Mouse (Mus musculus) heart, adult 18-20 months (tissue): ENCODE measurements around the gene Itpkb. TPM values are rescaled to one million over a fixed set of nuclear protein-coding genes. Genes with fewer than 3 reads are reported as not detected.
A peak's percentile ranks its signal among the peaks of the same experiment; 100 is the strongest.

Experiments used
- DNase-seq, 2 experiments: peaks; one replicate each; pipeline ENCODE4 v3.0.0; 2021 to 2022; ENCODE audit warnings: mixed read lengths in 1 of 2
- total RNA-seq, 2 experiments: library from RNA; stranded (reverse); gene quantifications; 2 replicates each; pipeline ENCODE4 v1.2.3; 2021

Itpkb gene
- total RNA-seq, 2 experiments from 2014 or later, result 36.7 to 51.5 TPM

DNA sequence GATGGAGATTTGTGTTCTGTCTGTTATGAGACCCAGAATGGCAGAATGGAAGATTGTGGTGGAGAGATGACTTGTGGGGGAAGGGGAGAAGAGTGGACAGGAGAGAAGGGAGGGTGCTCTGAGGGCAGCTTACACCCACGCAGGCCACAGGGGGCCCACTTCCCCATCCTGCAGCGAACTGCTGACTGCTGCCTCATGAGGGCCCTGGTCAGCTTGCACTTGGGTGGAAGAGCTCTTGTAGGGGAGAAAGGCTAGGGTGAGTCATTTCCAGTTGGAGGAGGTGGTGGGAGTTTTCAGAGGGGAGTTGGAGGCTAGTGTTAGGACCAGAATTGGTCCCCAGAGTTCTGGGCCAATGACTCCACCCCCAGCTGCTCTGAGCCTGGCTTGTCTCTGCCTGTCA, 86.8 kb downstream of the Itpkb start:
- DNase-seq, result peak in 1 of 2 experiments; percentile 15

GRCm38 (mm10) chr1:180419059-180419458, 88.8 kb downstream of the Itpkb start:
- DNase-seq, result no peak

- DNase-seq, result peak in 1 of 2 experiments; percentile 25
These were observed 90.3 kb downstream of the Itpkb start for GRCm38 (mm10) chr1:180420496-180421164.

DNA sequence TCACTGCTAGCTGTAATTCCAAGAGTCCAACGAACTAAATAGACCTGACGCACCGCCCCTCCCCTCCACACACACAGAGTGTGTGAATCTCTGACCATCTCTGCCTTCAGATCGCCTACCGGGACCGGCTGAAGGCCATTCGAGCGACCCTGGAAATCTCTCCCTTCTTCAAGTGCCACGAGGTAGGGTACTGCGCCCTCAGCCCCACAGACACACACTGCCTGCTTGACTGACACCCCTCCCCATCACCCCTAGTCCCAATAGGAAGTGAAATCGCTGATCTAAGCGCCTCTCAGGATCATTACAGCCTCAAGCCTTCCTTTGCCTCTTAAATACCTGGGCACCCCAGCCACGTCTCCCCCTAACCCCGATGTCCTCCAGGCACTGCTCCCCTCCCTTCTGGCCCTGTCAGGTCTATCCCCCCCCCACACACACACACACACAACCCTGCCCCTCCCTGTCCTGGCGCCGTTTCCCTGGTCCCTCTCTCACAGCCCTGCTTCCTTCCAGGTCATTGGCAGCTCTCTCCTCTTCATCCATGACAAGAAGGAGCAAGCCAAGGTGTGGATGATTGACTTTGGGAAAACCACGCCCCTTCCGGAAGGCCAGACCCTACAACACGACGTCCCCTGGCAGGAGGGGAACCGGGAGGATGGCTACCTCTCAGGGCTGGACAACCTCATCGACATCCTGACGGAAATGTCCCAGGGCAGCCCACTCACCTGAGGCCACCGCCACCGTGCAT, 91.1 kb downstream of the Itpkb start:
- peak in 1 of 2 experiments; percentile 41 for DNase-seq

DNA sequence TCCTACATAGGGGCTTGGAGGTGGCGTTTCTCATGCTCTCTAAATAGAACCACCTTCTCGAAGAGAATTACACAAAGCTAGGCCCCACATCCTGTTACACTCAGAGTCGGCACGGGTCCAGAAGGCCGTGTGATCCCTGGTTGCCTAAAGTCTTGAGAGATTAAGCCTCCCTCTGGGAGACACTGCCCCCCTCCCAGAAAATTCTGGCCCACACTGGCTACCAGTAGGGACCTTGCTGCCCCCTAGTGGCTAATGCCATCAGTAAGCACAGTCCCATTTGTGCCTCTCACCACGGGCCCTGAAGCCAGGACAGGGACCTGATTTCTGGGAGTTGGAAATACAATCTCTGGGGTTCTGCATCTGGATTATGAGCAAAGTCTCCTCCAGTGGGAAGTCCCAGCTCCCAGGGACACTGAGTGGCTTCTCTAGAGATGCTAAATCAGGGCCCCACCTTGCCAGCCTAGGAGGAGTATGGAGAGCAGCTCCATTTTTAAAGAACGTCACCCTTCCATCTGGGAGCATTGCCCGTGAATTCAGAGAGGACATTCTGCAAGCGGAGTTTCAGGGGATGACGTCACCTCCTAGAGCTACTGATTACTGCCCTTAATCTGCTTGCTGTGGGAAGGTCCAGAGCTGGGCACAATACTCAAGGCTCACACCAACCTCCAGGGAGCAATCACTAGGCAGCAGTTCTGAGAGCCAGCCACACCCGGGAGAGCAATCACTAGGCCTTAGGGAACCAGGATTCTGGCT, 92.0 kb downstream of the Itpkb start:
- peak; percentile 87 to 89 for DNase-seq

GRCm38 (mm10) chr1:180423008-180423639, 92.8 kb downstream of the Itpkb start:
- DNase-seq, result peak in 1 of 2 experiments; percentile 51

- no peak for DNase-seq
These were observed 93.6 kb downstream of the Itpkb start for GRCm38 (mm10) chr1:180423931-180424330.

DNA sequence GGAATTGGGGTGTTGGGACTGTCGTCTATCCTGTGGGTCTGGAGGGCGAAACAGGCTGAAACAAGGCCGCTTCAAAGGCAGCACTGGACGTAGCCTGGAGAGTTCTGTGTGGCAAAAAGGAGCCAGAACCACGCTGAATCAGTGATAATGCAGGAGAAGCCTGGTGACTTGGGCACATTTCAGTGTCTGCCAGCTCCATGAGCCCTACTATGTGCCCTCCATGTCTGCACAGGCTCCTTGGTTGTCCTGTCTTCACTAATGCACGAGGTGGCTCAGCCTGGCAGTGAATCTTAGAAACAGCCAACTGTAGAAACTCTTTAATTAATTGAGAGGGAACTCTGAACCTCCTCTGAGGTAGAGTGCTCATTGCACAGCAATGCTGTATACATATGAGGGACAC, 96.1 kb downstream of the Itpkb start:
- no peak for DNase-seq

- no peak for DNase-seq
These were observed 97.4 kb downstream of the Itpkb start for GRCm38 (mm10) chr1:180427685-180428084.

GRCm38 (mm10) chr1:180428101-180428712, 97.9 kb downstream of the Itpkb start:
- peak; percentile 79 to 90 for DNase-seq

GRCm38 (mm10) chr1:180428871-180429270, 98.6 kb downstream of the Itpkb start:
- DNase-seq, result no peak

DNA sequence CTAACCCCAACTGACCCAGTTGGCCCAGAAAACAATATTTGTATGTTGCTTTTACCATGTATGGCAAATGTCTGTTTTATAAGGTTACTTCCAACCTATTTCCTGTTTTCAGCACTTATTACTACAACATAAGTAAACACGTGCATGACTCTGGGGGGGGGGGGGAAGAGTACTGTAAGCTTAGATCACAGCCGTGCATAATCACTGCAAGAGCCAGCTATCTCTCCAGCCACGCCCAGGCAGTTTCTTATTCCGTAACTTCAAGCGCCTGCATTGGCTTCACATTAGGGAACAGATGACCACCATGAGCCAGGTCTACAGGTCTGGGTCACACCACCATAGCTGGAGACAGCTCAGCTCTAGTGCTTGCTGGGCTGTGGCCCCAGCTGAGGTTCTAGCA, 99.5 kb downstream of the Itpkb start:
- no peak for DNase-seq

GRCm38 (mm10) chr1:180431833-180432232, 101.5 kb downstream of the Itpkb start:
- DNase-seq, result no peak

DNA sequence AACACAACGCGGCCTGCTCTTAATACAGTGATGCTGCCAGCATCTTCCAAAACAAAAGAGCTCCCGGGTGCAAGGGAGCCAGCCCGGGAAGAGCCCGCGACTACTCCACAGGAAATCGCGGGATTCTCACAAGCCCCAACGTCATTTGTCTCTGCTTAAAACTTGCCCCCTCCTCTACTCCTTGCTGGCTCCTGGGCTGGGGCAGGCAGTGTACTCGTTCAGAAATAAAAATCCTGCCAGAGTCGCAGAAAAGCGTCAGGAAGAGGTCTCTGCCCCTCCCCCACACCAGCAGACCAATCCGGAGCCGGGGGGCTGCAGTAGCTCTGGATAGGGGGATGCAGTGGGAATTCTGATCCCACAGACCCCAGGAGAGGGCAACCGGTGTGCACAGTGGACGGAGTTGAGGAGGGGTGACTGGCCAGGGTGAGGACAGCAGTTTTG, 102.8 kb downstream of the Itpkb start:
- DNase-seq, result no peak

- peak; percentile 62 to 72 for DNase-seq
These were observed 103.7 kb downstream of the Itpkb start for GRCm38 (mm10) chr1:180433796-180434566.

- DNase-seq, result no peak
These were observed 104.6 kb downstream of the Itpkb start for GRCm38 (mm10) chr1:180434925-180435324.

- no peak for DNase-seq
These were observed 109.2 kb downstream of the Itpkb start for GRCm38 (mm10) chr1:180439496-180439895.

GRCm38 (mm10) chr1:180444411-180444810, 114.1 kb downstream of the Itpkb start:
- DNase-seq, result no peak

DNA sequence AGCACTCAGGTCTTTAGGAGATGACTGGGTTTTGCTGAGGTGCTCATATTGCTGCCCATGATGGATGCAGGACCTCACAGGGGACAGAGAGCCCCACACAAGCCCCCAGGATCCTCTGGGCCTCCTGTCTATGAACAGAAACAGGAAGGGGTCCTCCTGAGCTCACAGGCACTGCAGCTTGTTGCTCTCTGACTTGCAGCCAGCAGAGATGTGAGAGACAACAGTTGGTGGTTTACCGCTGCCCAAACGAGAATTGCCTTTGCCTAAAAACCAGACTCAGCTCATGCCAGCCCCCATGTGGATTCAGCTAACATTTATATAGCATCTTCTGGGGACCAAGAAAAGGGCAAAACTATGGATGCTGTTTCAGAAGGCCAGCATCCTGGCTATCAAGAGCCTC, 119.4 kb downstream of the Itpkb start:
- DNase-seq, result no peak

GRCm38 (mm10) chr1:180458274-180458673, 128.0 kb downstream of the Itpkb start:
- peak in 1 of 2 experiments; percentile 47 for DNase-seq

- DNase-seq, result peak in 1 of 2 experiments; percentile 35
These were observed 128.4 kb downstream of the Itpkb start for GRCm38 (mm10) chr1:180458680-180459079.
